Mouse (Mus musculus): ENCODE data around the gene Olfr714.

DNA sequence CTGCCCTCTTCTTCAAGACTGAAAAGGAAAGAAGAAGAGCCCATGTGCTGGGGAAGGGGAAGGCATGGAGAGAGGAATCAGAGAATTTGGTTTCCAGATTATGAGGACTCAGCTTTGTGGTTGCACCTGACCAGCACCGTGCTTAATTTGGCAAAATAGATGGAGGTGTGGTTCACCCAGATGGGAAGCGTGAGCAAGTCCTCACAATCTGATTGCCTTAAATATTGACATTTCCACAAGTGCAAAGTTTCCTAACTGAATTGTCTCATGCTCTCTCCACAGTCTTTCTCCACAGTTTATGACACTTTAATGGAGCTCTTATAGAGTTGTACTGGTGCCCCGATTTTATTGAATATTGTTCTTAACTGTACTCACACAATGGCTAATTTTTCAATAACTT, 27.6 kb upstream of the Olfr714 start:
- no peak for TF ChIP-seq CTCF (IDR thresholded peaks at IDR 0.05)
- no peak for TF ChIP-seq EP300 (IDR thresholded peaks at IDR 0.05; ENCODE audit: insufficient read depth, low read depth, low read length)
- no peak for TF ChIP-seq POLR2A (IDR thresholded peaks at IDR 0.05; ENCODE audit: insufficient read depth, low read depth, low read length)
